Mouse (Mus musculus) kidney, adult 18-20 months (tissue): ENCODE data around the gene Cep131.

ENCODE experiments used
- DNase-seq: peaks from one replicate; pipeline ENCODE4 v3.0.0; 2021

Gene Cep131

DNA sequence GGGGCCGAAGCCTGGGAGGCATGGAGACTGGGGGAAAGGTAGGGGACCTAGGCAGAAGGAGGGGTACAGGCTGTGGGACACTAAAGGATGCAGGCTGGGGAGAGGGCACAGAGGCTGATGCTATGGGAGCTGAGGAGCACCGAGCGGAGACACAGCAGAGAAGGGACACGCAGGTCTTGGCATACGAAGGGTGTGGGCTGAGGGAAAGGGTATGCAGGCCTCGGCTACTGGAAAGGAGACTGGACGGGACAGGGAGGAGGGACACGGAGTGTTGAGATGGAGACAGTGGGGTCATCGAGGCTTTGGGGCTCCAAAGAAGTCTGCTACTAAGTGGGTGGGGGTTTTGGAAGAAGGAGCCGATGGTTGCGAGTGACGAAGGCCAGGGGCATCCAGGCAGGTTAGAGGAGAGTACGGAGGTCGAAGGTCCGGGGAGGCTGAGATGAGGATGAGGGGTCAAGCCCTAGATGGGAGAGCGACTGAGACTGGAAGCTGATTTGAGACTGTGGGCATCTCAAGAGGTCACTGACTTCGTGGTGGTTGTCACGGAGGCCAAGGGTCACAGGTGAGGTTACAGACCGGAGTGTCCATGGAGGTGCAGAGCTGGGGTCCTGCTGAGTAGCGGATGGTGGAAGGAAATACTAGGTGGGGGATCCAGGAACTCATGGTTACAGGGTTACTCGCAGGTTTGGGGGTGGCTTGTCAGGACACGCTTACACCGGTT, 38.9 kb downstream of the Cep131 start:
- no peak for DNase-seq

DNA sequence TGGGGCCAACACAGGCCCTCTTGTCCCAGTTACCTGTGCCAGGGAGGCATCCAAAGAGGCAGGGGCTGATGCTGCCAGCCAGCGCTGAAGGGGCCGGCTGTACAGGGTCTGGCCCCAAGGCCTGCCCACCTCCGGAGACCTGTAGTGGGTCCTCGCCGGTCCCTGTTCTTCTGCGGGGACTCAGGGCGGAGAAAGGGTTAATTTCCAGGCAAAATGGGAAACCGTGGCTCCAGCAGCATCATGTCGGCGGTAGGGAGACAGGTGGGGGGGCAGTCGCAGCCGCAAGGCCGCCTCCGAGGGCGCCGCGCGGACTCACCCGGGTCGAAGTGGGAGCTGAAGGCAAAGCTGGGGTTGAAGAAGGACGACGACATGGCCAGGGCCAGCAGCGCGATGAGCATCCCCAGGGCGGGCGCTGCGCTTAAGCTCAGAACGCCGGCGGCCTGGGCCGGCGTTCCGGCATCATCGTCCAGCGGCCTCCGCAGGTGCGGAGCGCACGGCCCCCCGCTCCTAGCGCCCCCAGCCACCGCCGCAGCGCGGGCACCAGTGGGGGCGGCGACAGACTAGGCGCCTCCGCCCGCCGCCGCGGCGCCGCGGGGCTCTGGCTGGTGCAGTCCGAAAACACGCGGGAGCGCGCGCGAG, 40.0 kb downstream of the Cep131 start, which contains the start of gene Aatk:
Gene Aatk, minus strand, starts transcription at position 615 of the 639 bp plus-strand sequence.
- DNase-seq = no peak

DNA sequence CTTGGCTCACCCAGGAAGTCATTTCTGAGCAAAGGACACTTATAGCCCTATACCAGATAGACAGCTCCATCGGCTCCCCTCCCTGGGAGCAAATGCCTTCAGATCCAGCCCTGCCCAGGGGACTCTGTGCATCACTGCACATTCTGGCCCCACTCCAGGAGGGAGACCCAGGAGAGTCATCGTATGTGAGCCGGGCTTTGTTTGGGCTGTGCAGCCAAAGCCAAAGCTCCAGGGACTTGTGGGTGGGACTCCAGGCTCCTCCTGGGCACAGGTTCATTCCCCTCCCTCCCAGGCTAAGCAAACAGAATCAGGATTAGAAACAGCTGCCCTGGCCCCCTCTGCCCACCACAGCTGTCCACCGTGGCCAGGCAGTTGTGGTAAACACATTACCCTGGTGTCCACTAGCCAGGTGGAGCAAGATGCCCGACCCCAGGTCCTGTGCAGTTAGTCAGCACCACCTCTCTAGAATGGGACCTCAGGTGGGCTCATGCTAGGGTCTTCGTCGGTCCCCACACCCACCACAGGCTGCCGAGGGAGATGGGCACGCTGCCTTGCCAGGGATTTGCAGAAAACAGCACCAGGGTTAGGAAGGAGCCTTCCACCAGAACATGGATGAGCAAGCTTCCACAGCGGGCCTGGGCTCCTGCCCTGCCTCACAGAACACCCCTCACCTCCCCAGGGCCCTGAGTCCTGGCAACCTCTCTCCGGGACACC, 40.6 kb downstream of the Cep131 start:
- DNase-seq = no peak

DNA sequence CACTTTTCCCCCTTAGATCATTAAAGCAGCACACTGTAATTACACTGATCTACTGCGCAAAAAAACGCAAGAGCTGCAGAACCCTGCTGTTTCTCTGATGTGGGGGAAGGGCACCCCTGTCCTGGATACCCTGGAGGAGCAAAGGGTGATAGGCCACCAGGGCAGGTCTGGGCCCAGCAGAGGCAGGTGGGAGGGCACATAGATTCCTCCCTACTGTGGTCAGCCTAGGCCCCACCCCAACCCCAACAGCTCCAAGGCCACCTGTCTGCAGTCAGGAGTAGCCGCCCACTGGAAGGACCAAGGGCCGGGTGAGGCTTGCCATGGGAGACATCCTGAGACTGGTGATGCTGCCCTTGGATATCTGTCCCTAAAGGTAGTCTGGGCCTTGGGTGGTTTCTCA, 41.3 kb downstream of the Cep131 start:
- no peak for DNase-seq

DNA sequence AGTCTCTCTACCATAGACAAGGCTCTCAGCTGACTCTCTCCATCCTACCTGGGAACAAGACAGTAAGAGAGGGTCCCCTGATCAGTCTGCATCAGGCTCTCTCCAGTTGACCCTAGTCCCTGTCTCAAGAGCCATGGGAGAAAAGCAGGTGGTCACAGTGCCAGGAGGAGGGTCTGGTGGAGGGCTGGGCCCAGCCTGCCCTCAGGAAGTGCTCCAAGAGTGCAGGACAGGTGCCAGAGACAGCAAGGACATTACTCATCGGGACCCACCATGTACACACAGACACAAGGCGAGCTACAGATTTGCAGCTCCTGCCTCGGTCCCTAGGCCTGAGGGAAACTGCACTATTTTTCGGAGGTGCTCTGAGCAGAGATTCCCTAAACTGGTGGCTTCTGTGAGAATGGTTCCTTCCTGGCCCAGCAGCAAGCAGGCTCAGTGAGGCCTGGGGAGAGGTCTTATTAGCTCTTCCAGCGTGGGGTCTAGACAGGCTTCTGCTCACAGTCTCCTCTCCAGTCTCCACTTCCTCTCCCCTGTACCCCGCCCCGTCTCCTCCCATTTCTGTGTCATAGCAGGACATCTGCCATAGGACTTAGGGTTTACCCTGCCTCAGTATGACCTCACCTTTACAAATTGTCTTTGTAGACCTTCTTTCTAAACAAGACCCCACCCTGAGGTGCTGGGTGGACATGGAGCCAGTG, 44.3 kb downstream of the Cep131 start:
- no peak for DNase-seq

DNA sequence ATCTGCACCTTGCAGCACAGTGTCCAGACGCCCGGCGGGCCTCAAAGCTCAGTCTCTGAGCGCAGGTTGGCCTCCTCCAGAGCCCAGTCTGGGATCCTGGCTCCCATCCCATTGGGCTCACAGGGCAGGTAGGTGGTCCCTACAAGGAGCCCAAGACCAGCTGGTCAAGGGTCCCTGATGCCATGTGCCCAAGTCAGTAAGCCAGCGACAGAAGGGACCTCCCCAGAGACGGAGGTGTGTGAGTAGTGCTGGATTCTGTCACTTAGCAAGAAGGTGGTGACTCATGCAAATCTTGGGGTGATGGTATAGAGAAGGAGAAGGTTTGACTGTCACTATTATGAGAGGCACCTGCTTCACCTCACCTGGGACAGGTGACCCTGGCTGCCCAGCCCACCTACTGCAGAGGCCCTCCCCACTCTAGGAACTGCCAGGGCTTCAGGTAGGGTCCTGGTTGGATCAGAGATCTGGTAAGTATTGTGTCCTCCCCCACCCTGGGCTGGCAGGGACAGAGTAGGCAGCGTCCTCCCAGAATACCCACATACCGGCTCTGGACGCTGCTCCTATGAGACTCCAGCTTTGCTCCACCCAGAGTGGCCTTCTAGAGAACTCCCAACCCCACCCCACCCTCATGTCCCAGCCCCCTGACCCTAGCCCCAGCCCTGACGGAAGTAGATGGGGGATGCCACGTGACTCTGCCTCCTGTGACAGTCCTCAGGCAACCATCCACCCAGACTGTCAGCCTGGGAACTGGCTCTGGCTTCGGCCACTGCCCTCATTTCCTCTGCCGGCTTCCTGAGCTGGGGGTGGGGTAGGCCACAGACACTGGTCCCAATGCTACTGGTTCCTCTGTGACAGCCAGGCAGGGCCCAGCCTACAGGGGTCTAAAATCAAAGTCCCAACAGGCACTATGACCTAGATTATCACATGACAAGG, 45.2 kb downstream of the Cep131 start:
- DNase-seq = peak; percentile 67

DNA sequence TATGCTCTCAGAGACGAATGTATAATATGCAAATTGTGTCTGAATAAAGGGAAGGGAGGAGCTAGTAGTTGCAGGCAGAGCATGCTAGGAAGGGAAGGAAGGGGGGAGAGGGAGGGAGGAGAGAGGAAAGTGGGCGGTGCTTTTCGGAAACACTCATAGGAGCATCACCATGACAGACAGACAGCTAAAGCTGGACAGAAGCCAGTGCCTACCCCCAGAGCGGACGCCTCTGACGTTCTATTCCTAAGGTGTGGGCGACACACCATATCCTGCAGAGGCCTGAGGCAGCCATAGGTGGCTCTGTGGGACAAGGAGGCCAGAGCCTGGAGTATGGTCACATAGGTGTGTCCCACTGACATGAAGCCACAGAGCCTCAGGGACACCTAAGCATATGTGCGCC, 46.2 kb downstream of the Cep131 start:
- DNase-seq = no peak

DNA sequence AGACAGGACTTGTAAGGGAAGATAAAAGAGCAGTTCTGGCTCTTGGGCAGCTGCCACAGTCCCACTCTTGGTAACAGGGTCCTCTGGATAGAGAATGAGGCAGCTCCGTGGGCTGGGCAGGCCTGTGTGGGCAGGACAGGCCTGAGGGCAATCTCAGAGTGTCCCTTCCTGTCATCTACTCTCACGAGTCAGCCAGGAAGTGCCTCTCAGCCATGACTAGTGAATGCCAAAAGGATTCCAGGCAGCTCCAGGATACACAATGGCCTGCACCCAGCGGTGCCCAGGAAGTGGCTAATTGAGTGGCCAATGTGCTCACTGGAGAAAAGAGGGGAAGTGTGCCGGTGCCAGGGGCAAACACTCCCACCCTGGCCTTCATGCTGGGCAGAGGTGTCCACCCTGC, 47.0 kb downstream of the Cep131 start:
- DNase-seq = no peak

DNA sequence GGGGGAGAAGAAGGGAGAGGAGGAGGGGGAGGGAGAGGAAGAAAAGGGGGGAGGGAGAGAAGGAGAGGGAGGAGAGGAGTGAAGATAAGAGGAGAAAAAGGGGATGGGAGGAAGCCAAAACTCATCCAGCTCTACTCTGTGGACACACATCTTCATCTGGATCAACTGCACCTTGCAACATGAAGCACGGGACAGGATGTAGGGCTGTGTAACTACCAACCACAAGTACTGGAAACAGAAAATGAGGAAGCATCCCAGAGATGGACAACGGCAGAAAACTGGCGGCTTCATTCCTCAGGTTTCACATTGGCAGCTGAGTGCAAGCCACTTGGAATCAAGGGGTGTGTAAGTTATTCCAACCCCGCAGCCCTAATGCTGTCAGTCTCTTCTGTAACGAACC, 51.9 kb downstream of the Cep131 start:
- DNase-seq = no peak

DNA sequence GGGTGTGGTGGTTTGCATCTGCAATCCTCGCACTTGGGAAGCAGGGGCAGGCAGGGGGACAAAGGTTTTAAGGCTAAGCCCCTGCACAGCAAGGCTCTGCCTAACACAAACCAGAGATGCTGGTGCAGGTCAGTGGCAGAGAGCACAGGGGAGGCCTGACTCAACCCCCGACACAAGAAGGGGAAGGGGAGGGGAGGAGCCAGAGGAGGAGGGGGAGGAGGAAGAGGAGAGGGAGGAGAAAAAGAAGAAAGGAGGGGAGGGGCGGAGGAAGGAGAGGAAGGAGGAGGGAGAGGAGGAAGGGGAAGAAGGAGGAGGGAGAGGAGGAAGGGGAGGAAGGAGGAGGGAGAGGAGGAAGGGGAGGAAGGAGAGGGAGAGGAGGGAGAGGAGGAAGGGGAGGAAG, 52.3 kb downstream of the Cep131 start:
- no peak for DNase-seq

DNA sequence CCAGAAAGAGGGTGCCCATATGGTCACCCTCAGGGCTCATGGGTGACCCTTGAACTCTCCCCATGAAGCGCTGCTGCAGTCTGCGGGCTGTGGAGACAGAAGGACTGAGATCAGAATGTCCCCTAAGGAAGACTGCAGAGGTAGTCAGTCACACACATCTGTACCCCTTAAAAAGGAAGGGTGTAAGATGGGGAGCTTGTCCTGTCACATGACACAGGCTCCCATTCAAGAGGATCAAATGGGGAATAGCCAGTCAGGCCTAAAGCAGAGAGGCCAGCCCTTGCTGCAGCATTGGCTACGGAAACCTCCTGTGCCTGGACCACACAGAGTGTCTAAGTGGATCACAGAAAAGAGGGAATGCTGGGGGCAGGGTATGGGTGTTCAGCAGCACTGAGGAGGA, 53.2 kb downstream of the Cep131 start:
- no peak for DNase-seq

DNA sequence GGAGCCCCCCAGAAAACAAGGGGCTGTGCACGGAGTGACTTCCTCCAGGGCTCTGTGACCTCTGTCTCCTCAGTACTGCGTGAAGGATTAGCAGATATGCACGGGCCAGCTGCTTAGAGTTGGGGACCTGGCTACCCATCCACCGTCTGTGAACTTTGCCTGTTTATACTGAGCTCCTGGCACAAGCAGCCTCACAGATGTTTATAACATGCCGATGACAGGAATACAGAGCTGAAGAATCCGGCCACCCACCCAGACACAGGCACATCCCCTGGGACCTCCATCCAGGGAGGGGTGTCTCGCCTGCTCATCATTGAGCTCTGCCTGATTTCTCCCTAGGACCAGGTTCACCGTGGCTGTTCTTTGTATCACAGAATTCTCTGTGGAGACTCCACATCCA, 54.6 kb downstream of the Cep131 start:
- no peak for DNase-seq

DNA sequence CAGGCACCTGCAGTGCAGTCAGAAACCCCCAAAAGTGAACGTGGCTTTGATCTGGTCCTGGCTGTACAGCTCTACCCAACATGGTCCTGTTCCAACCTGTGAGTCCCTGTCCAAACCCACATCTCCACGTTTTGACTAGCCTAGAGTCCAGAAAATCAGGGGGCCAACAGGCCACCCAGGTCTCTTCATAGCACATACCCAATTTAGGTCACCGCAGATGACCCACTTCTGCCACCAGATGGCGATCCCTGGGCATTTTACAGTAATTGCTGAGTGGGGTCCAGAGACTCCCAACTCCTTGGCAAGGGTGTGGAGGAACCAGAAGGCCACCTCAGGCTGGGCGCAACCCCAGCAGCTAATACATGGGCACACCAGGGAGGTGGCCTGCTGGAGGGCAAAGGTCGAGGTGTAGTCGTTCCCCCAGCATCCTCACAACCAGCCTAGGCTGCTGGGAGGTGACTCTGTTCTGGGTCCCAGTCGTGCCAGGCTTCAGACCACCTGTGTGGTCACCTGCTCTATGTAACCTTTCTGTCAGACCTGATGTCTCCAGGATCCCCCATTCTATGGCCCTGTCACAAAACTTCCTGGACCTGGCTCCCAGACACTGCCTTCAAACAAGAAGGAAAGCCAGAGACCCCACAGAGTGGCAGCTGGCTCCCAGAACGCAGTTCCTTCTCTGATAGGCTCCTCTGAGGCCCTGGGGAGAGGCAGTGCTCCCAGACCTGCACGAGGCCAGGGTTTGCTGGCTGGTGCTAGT, 56.3 kb downstream of the Cep131 start:
- DNase-seq = peak; percentile 68

DNA sequence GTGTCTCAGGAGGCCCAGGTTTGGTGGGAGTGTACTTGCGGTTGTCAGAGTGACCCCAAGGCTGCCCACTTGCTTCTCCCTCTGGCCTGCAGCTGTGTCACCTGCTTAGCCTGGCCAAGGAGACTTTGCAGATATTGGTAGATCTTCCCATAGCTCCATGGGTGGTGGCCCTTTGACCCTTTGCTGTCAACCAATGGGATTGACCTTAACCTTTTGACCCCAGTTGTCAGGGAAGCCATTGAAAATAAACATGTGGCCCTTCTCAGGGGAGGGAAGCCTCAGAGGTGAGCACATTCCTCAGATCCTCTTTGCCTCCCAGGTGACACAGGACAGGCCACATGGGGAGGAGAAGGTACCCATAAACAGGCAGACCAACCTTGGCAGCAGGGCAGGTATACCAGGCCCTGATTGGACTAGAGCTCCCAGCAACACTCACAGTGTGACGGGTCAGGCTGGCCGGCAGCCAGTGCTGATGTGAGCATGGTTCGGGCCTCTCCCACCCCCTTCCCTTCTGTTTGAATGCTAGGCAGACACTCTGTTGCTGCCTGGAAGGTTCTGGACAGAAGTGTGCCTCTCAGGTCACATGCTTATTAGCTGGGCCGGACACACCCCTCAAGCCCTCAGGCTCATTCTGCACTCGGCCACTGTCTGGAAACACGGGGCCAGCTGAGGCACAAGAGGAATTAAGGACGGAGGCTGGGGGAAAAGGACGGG, 57.0 kb downstream of the Cep131 start:
- DNase-seq = peak; percentile 84

DNA sequence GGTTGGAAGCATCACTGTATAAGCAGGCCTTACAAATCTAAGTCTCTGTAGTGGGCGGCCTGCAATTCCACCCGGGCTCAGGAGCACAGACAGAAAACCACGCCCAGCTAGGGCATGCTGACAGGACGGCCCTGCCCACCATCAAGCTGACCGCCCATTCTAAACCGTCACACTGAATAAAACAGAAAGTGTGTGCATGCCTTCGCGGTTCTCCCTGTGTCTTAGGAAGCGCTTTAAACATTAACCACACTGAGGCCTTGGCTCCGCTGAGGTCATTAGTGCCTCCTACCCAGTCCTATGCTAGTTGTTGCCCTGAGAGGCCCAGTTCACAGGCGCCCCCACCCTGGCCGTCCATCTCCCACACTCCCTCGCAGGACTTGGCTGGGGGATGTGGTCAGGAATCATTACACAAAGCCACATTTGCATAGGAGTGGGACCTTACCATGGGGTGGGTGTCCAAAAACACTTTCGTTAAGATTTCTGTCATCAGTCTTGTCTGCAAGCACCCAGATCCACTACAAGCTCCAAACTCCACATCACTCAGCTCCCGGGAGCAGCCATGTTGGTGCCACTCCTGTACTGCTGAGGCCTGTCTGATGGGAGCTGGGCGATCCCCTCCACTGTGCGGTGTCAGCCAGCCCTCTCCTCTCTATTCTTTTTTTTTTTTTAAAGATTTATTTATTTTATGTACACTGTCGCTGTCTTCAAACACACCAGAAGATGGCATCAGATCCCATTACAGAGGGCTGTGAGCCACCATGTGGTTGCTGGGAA, 58.1 kb downstream of the Cep131 start:
- peak; percentile 77 for DNase-seq

DNA sequence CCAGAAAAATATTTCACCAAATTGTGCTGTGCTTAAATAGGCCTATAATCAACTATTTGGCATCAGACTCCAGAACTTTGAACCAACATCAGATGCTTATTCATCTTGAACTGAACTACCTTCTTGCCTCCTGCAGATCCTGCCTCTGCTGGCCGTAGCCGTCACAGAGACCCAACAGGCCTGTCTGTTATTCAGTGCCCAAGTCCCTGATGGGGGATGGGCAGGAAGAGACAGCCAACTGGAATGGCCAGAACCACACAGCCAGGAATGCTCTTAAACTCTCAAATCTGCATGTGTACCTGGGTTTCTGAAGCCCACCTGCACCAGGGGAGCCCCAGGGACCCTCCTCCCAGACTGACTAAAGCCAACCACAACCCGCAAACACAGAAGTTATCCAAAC, 59.7 kb downstream of the Cep131 start:
- no peak for DNase-seq

DNA sequence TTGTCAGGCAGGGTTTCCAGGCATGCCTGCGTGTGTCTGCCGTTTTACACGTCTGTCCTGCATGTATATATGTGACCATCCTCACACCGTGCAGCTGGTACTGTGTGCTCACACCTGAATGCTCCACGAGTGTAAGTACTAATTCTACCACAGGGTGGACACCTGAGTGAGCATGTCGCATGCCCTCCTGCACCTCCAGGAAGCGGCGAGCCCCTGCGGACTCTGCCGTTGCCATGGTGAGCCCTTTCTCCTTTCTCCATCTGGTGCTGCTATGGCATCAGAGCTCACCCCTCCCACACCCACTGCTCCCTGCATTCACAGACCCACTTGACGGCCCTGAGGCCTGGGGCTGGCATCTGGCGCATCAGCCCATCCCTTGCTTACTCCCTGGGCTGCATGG, 63.8 kb downstream of the Cep131 start:
- no peak for DNase-seq

DNA sequence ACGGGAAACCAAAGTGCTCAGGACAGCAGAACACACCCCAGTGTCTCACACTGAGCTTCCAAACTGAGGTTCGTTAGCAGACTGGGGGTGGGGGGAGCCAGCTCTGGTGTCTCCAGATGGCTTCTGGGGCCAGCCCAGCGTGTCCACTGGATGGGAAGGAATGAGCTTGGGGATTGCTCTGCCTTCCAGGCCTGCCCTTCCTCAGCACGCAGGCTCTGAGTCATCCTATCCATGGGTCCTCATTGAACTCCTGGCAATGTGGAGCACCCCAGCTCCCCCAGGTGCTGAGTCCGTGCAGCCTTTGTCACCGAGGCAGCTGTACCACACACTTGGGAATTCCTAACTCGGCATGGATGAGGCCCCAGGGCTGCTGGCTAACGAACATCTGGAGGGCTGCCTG, 64.4 kb downstream of the Cep131 start:
- no peak for DNase-seq

DNA sequence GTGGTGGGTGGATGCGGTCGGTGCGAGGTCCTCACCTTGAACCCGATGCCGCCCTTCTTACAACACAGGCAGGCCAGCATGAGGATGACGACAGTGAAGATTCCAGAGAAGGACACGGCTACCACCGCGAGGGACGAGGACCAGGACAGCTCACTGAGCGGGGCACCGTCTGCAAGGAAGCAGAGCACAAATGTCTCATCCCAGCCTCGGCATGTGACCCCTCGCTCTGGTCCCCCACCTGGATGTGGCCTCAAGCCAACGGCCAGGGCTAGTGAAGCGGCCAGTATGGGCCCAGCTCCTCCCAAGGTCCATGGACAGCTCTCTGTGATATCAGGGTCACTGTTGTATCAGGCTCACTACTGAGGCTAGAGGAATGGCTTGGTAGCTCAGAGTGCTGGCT, 65.3 kb downstream of the Cep131 start:
- no peak for DNase-seq
